In the genomic region with DNA sequence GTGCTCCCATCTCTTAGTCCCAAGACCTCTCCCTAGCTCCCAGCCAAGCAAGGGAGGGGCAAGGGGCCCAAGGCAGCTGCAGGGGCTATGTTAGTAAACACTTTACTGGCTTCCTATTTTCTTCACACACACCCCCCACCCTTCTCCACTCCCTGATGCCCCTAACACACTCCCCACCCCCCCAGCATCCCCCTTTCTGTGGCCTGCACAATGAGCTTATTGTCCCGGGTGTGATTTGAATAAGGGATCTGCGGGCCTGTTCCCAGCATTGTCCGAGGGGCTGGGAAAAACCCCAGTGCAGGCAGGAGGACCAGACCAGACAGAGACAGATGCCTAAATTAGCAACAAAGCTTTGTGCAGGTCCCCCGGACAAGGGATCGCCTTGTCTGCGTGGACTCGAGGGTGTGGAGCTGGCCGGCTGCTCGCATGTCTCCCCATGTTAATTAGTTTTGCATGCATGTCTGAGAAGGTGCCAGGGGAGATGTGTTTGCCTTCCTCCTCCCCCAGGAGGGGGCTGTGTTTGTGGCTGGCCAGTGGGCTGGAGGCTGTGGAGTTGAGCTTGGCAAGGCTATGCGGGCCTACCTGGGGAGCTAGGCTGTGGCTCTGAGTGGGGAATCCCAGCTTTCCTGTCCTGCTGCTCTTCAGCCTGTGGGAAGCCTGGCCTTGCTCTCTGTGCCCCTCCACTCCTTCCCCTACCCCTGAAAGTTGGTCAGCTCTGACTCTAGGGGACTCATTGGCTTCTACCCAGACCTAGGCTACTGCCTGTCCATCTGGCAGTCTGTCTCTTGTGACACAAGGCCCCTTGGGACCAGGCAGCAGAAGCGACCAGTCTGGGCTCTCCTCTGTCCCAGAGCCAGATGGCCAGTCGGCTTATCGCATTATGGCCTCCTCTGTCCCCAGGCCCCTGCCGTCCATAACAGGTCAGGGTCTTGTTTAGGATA, we compare ENCODE assay signal across 11 mouse cellular contexts. TPM values are rescaled to one million over a fixed set of nuclear protein-coding genes. Genes with fewer than 3 reads are reported as not detected.
DNase-seq lines count a peak whose midpoint lies in the region; ATAC-seq and TF ChIP-seq lines count a peak whose summit lies in the region.
"Had no signal": no experiment of that assay in that cellular context is flagged by ENCODE, and none has a peak within 500 bp of the region (broad histone marks: within the 10 kb centered on the region; RNA-seq: fewer than 3 reads in every experiment).

No protein-coding gene starts in this region.

- H3K4me2 ChIP-seq in embryonic facial prominence, embryonic 14.5 days (ENCODE audit: low read depth, low read length), result no peak overlapping the region
- H3K4me2 ChIP-seq in hindbrain, postnatal 0 days (ENCODE audit: low read depth, low read length), result no peak overlapping the region
- 0 out of 2 replicates have a peak overlapping the region, but pooled peaks have one; percentile 4 for H3K4me2 ChIP-seq in neural tube, embryonic 13.5 days
- H3K4me2 ChIP-seq: lung, embryonic 14.5 days had no signal

- peaks cover 44% of the 10 kb centered on the region for H3K27me3 ChIP-seq in embryonic facial prominence, embryonic 14.5 days (replicated peaks; ENCODE audit: control insufficient read depth, insufficient read depth, low read length)
- H3K27me3 ChIP-seq in hindbrain, postnatal 0 days (ENCODE audit: insufficient read depth, low read length), result no peaks in the 10 kb centered on the region
- peaks cover 10% of the 10 kb centered on the region for H3K27me3 ChIP-seq in neural tube, embryonic 13.5 days

- WGBS in embryonic facial prominence, embryonic 14.5 days, result 22% methylated on average over 14 of the region's 14 CpGs
- 7% methylated on average over 14 of the region's 14 CpGs for WGBS in hindbrain, postnatal 0 days
- whole genome bisulfite sequencing in neural tube, embryonic 13.5 days, result 7% methylated on average over 14 of the region's 14 CpGs

- peak; percentile 62 for DNase-seq in cerebellum, adult 11-12 months
- DNase-seq in cerebellum, adult 11 months, result no peak
- DNase-seq in embryonic facial prominence, embryonic 14.5 days (ENCODE audit: low spot score), result no peak
- peak; percentile 82 for DNase-seq in hindbrain, postnatal 0 days (ENCODE audit: low spot score)
- no peak for DNase-seq in spleen, postnatal 4 days (ENCODE audit: low spot score in 2 of 2)
- no peak for DNase-seq in ovary, postnatal 14 days (ENCODE audit: low spot score)
- DNase-seq in layer of hippocampus, postnatal 36 days, result no peak
- DNase-seq: gastrocnemius, adult 2 months; lung, embryonic 14.5 days had no signal

- H3K9me3 ChIP-seq in embryonic facial prominence, embryonic 14.5 days (ENCODE audit: control insufficient read depth, low read length), result no peaks in the 10 kb centered on the region
- no peaks in the 10 kb centered on the region for H3K9me3 ChIP-seq in hindbrain, postnatal 0 days (ENCODE audit: low read length)
- no peaks in the 10 kb centered on the region for H3K9me3 ChIP-seq in neural tube, embryonic 13.5 days

- H3K9ac ChIP-seq in embryonic facial prominence, embryonic 14.5 days (ENCODE audit: low read depth, low read length), result no peak overlapping the region
- H3K9ac ChIP-seq in hindbrain, postnatal 0 days (replicated peaks; ENCODE audit: low read length), result 0 out of 2 replicates have a peak overlapping the region, but pooled peaks have one; percentile 9
- H3K9ac ChIP-seq in neural tube, embryonic 13.5 days, result peak overlapping the region; percentile 61
- H3K9ac ChIP-seq: lung, embryonic 14.5 days had no signal

- TF ChIP-seq CTCF in hindbrain, postnatal 0 days (IDR thresholded peaks at IDR 0.05; ENCODE audit: low read depth), result no peak; the same call in 1 of the 2 replicates

- H3K27ac ChIP-seq in embryonic facial prominence, embryonic 14.5 days (replicated peaks; ENCODE audit: low read depth, low read length), result no peak overlapping the region; the same call in 1 of the 2 replicates
- peak overlapping the region; percentile 97 for H3K27ac ChIP-seq in hindbrain, postnatal 0 days
- H3K27ac ChIP-seq in neural tube, embryonic 13.5 days (replicated peaks), result peak overlapping the region; percentile 99
- H3K27ac ChIP-seq: gastrocnemius, adult 2 months had no signal

- no peak overlapping the region for H3K4me3 ChIP-seq in embryonic facial prominence, embryonic 14.5 days (ENCODE audit: low read depth, low read length)
- H3K4me3 ChIP-seq in hindbrain, postnatal 0 days (ENCODE audit: low read length), result no peak overlapping the region
- no peak overlapping the region for H3K4me3 ChIP-seq in neural tube, embryonic 13.5 days
- H3K4me3 ChIP-seq: gastrocnemius, adult 2 months had no signal

- no peaks in the 10 kb centered on the region for H3K36me3 ChIP-seq in embryonic facial prominence, embryonic 14.5 days (ENCODE audit: control insufficient read depth, insufficient read depth, low read length)
- H3K36me3 ChIP-seq in hindbrain, postnatal 0 days (ENCODE audit: insufficient read depth, low read length), result peaks cover 18% of the 10 kb centered on the region; the same call in 1 of the 2 replicates
- peaks cover 60% of the 10 kb centered on the region for H3K36me3 ChIP-seq in neural tube, embryonic 13.5 days

- H3K4me1 ChIP-seq in embryonic facial prominence, embryonic 14.5 days (ENCODE audit: control insufficient read depth, insufficient read depth, low read length), result peaks cover 7% of the 10 kb centered on the region
- peaks cover 36% of the 10 kb centered on the region for H3K4me1 ChIP-seq in hindbrain, postnatal 0 days (ENCODE audit: insufficient read depth, low read length)
- peaks cover 95% of the 10 kb centered on the region for H3K4me1 ChIP-seq in neural tube, embryonic 13.5 days (replicated peaks)

- ATAC-seq in embryonic facial prominence, embryonic 14.5 days (ENCODE audit: low read depth), result peak; percentile 55; the same call in 1 of the 2 replicates
- peak; percentile 89 for ATAC-seq in hindbrain, postnatal 0 days
- peak; percentile 81 for ATAC-seq in neural tube, embryonic 13.5 days (ENCODE audit: low read depth)
- ATAC-seq: inflammation-experienced regulatory T-cells, adult 6 months had no signal

RNA-seq across cellular contexts. Expression of gene Polg, which starts 59.8 kb away (rescaled TPM):
- 33.3 and 38.7 TPM in 2 replicates for polyA plus RNA-seq in embryonic facial prominence, embryonic 14.5 days (2014; fragmentation: Nextera tagmentation; extraction: Ambion mirVana)
- total RNA-seq in hindbrain, postnatal 0 days (2014; rRNA removed), result 60.0 and 79.5 TPM in 2 replicates
- polyA plus RNA-seq in hindbrain, postnatal 0 days (2015; fragmentation: Nextera tagmentation; extraction: Ambion mirVana), result 23.8 and 23.9 TPM in 2 replicates
- polyA plus RNA-seq in neural tube, embryonic 13.5 days (2015; fragmentation: Nextera tagmentation; extraction: Ambion mirVana), result 28.2 and 28.6 TPM in 2 replicates
- 10 to 100 TPM; 87.0 to 90.7 TPM for total RNA-seq in layer of hippocampus, postnatal 36 days (2021)

Comparison
In these comparisons a context has a peak if more than half of its experiments do, and no peak if none do; other contexts are left out.
1. DNase-seq: peak in cerebellum, adult 11-12 months (single experiment) and hindbrain, postnatal 0 days (single experiment); none in cerebellum, adult 11 months (single experiment), embryonic facial prominence, embryonic 14.5 days (single experiment), spleen, postnatal 4 days (0 of 2), ovary, postnatal 14 days (single experiment) and layer of hippocampus, postnatal 36 days (0 of 2).
2. Peak in every context shown above with its lines, with median percentiles within 50 percentile points of each other: ATAC-seq.